Mouse (Mus musculus) hindbrain, embryonic 14.5 days (tissue): ENCODE results near the gene Map3k6. TPM values are rescaled to one million over a fixed set of nuclear protein-coding genes. Genes with fewer than 3 reads are reported as not detected.
A peak's percentile ranks its signal among the peaks of the same experiment; 100 is the strongest.

Experiments
- ATAC-seq: fragments of 200-750 bp; cut with Nextera tagmentation; 2 replicates; pipeline ENCODE4 v1.8.0; 2017; ENCODE audit warnings: moderate number of reproducible peaks, mild to moderate bottlenecking, moderate TSS enrichment, moderate library complexity; ENCODE audit not compliant: low FRiP score
- DNase-seq: peaks from one replicate; pipeline ENCODE4 v3.0.0-alpha.2; 2015; ENCODE audit warnings: low spot score
- H3K27ac ChIP-seq: fragments of 300-500 bp; sonication (generic); 2 replicates; pipeline ENCODE4 v1.5.1; 2014; ENCODE audit warnings: mild to moderate bottlenecking, moderate library complexity
- H3K27me3 ChIP-seq: fragments of 300-500 bp; sonication (generic); 2 replicates; pipeline ENCODE4 v1.6.1; 2014; ENCODE audit warnings: mild to moderate bottlenecking, low read length, mixed read lengths; ENCODE audit not compliant: control insufficient read depth, insufficient read depth
- H3K36me3 ChIP-seq: fragments of 300-500 bp; sonication (generic); replicated peaks from 2 replicates; pipeline ENCODE4 v1.6.1; 2014; ENCODE audit not compliant: control insufficient read depth, insufficient read depth
- H3K4me1 ChIP-seq: fragments of 300-500 bp; sonication (generic); replicated peaks from 2 replicates; pipeline ENCODE4 v1.6.1; 2014; ENCODE audit warnings: antibody characterized with exemption, low read length, mixed read lengths; ENCODE audit not compliant: control insufficient read depth, insufficient read depth
- H3K4me2 ChIP-seq: fragments of 300-500 bp; sonication (generic); replicated peaks from 2 replicates; pipeline ENCODE4 v1.6.1; 2014; ENCODE audit warnings: mild to moderate bottlenecking, moderate library complexity
- H3K4me3 ChIP-seq: fragments of 300-500 bp; sonication (generic); replicated peaks from 2 replicates; pipeline ENCODE4 v1.5.1; 2014; ENCODE audit warnings: mild to moderate bottlenecking, low read length
- H3K9ac ChIP-seq: fragments of 300-500 bp; sonication (generic); 2 replicates; pipeline ENCODE4 v1.6.1; 2014
- H3K9me3 ChIP-seq: fragments of 300-500 bp; sonication (generic); 2 replicates; pipeline ENCODE4 v1.6.1; 2016; ENCODE audit warnings: low read length; ENCODE audit not compliant: control insufficient read depth
- WGBS: fragments of 180-500 bp; shearing (Covaris S2); extraction: QIAGEN DNeasy Blood & Tissue Kit; methylation state at CpG from one replicate; pipeline ENCODE4 v1.1.7; 2014; 5-methylcytosine and 5-hydroxymethylcytosine counted together
- polyA plus RNA-seq: library from polyadenylated mRNA; unstranded; fragments of >200 nt; fragmentation: Nextera tagmentation; extraction: Ambion mirVana; gene quantifications from 2 replicates; pipeline ENCODE4 v1.2.1, GENCODE M21; 2014

The Map3k6 gene
- 1.7 and 3.0 TPM in 2 replicates for polyA plus RNA-seq

GRCm38 (mm10) chr4:133240490-133240921 is at the start of gene Map3k6:
Map3k6 (plus strand) TSS chr4:133240818.
- Histone ChIP-seq H3K9me3 (no peaks in the 10 kb centered on the region), H3K4me2 (peak within 1 kb of the TSS; percentile 69), H3K27me3 (peaks cover 45% of the 10 kb centered on the region), H3K4me1 (0 out of 2 replicates have a peak, but pooled peaks cover 5% of the 10 kb centered on the region), H3K36me3 (no peaks in the 10 kb centered on the region), H3K4me3 (peak within 1 kb of the TSS; percentile 45), H3K27ac (no peak within 1 kb of the TSS), H3K9ac (peak within 1 kb of the TSS; percentile 53)
- 4% methylated on average over 16 of the region's 16 CpGs for whole genome bisulfite sequencing
- ATAC-seq (no peak), DNase-seq (no peak)

GRCm38 (mm10) chr4:133194482-133194881 is 46.1 kb upstream of the Map3k6 start:
- H3K9me3 ChIP-seq, result no peaks in the 10 kb centered on the region
- WGBS, result 89% methylated on average over 11 of the region's 11 CpGs
- no peak overlapping the region for H3K27ac ChIP-seq
- H3K27me3 ChIP-seq, result no peaks in the 10 kb centered on the region
- no peak overlapping the region for H3K4me3 ChIP-seq
- H3K9ac ChIP-seq, result no peak overlapping the region
- no peak for DNase-seq
- H3K4me2 ChIP-seq, result no peak overlapping the region
- ATAC-seq, result no peak
- H3K4me1 ChIP-seq, result peaks cover 33% of the 10 kb centered on the region
- H3K36me3 ChIP-seq, result peaks cover 50% of the 10 kb centered on the region

GRCm38 (mm10) chr4:133195014-133195413 is 45.6 kb upstream of the Map3k6 start:
- Histone ChIP-seq H3K4me1 (peaks cover 38% of the 10 kb centered on the region), H3K4me3 (no peak overlapping the region), H3K36me3 (peaks cover 45% of the 10 kb centered on the region), H3K9ac (no peak overlapping the region), H3K27ac (no peak overlapping the region), H3K27me3 (no peaks in the 10 kb centered on the region), H3K9me3 (no peaks in the 10 kb centered on the region), H3K4me2 (no peak overlapping the region)
- no peak for ATAC-seq
- no peak for DNase-seq
- 76% methylated on average over 4 of the region's 4 CpGs for WGBS

GRCm38 (mm10) chr4:133196136-133196535 is 44.5 kb upstream of the Map3k6 start:
- peaks cover 34% of the 10 kb centered on the region for H3K36me3 ChIP-seq
- WGBS, result 96% methylated on average over 2 of the region's 2 CpGs

GRCm38 (mm10) chr4:133196852-133197251 is 43.8 kb upstream of the Map3k6 start:
- Histone ChIP-seq H3K4me1 (peaks cover 52% of the 10 kb centered on the region), H3K27ac (peak overlapping the region; percentile 86), H3K36me3 (peaks cover 27% of the 10 kb centered on the region), H3K9ac (peak overlapping the region; percentile 41), H3K9me3 (no peaks in the 10 kb centered on the region), H3K27me3 (no peaks in the 10 kb centered on the region), H3K4me2 (no peak overlapping the region), H3K4me3 (no peak overlapping the region)
- ATAC-seq, result no peak
- whole genome bisulfite sequencing, result 30% methylated on average over 7 of the region's 7 CpGs
- no peak for DNase-seq

More at GRCm38 (mm10) chr4:133196136-133196535, 44.5 kb upstream of the Map3k6 start:
- DNase-seq, result no peak
- no peak overlapping the region for H3K4me3 ChIP-seq
- H3K9me3 ChIP-seq, result no peaks in the 10 kb centered on the region
- H3K27ac ChIP-seq, result peak overlapping the region; percentile 86; the same call in 1 of the 2 replicates
- no peak for ATAC-seq
- peaks cover 49% of the 10 kb centered on the region for H3K4me1 ChIP-seq
- H3K4me2 ChIP-seq, result no peak overlapping the region
- H3K9ac ChIP-seq, result no peak overlapping the region
- H3K27me3 ChIP-seq, result no peaks in the 10 kb centered on the region

- ATAC-seq (peak; percentile 10; the same call in 1 of the 2 replicates), DNase-seq (peak; percentile 55)
- Histone ChIP-seq H3K27me3 (no peaks in the 10 kb centered on the region), H3K36me3 (peaks cover 22% of the 10 kb centered on the region), H3K4me3 (no peak overlapping the region), H3K9ac (peak overlapping the region; percentile 41; the same call in 1 of the 2 replicates), H3K27ac (peak overlapping the region; percentile 86), H3K9me3 (no peaks in the 10 kb centered on the region), H3K4me1 (peaks cover 52% of the 10 kb centered on the region), H3K4me2 (no peak overlapping the region)
- WGBS, result 15% methylated on average over 5 of the region's 5 CpGs
These were observed 43.3 kb upstream of the Map3k6 start for GRCm38 (mm10) chr4:133197355-133197754.

GRCm38 (mm10) chr4:133197801-133198286 is 42.8 kb upstream of the Map3k6 start:
- ATAC-seq, result peak; percentile 26
- H3K9ac ChIP-seq, result peak overlapping the region; percentile 21; the same call in 1 of the 2 replicates

GRCm38 (mm10) chr4:133198337-133199180 is 42.1 kb upstream of the Map3k6 start:
- Histone ChIP-seq H3K27ac (peak overlapping the region; percentile 86), H3K4me1 (peaks cover 55% of the 10 kb centered on the region), H3K36me3 (peaks cover 13% of the 10 kb centered on the region), H3K27me3 (no peaks in the 10 kb centered on the region), H3K9ac (peak overlapping the region; percentile 21), H3K9me3 (no peaks in the 10 kb centered on the region), H3K4me3 (no peak overlapping the region), H3K4me2 (no peak overlapping the region)
- peak; percentile 47 for DNase-seq
- 16% methylated on average over 19 of the region's 19 CpGs for WGBS
- ATAC-seq, result 0 out of 2 replicates have a peak, but pooled peaks have one; percentile 5

More at GRCm38 (mm10) chr4:133197801-133198286, 42.8 kb upstream of the Map3k6 start:
- WGBS, result 15% methylated on average over 13 of the region's 13 CpGs
- no peak overlapping the region for H3K4me2 ChIP-seq
- H3K4me3 ChIP-seq, result no peak overlapping the region
- no peaks in the 10 kb centered on the region for H3K9me3 ChIP-seq
- H3K4me1 ChIP-seq, result peaks cover 52% of the 10 kb centered on the region
- peak overlapping the region; percentile 86 for H3K27ac ChIP-seq
- DNase-seq, result peak; percentile 47
- H3K27me3 ChIP-seq, result no peaks in the 10 kb centered on the region
- peaks cover 19% of the 10 kb centered on the region for H3K36me3 ChIP-seq

GRCm38 (mm10) chr4:133199743-133200142 is 40.9 kb upstream of the Map3k6 start:
- Histone ChIP-seq H3K4me2 (no peak overlapping the region), H3K4me3 (no peak overlapping the region), H3K36me3 (peaks cover 12% of the 10 kb centered on the region), H3K27me3 (no peaks in the 10 kb centered on the region), H3K27ac (peak overlapping the region; percentile 69; the same call in 1 of the 2 replicates), H3K9ac (0 out of 2 replicates have a peak overlapping the region, but pooled peaks have one; percentile 9), H3K9me3 (no peaks in the 10 kb centered on the region), H3K4me1 (peaks cover 65% of the 10 kb centered on the region)
- DNase-seq, result no peak
- WGBS, result 69% methylated on average over 6 of the region's 6 CpGs
- ATAC-seq, result no peak
